Mouse (Mus musculus) bone marrow, adult 2 months (tissue): ENCODE measurements around the gene Gm38431. TPM values are rescaled to one million over a fixed set of nuclear protein-coding genes. Genes with fewer than 3 reads are reported as not detected.
"Not testable (repeated sequence)": the region's sequence is repeated elsewhere in the genome, so short reads cannot be mapped to it uniquely, and the experiment has no call there.

Experiments
- H3K27ac ChIP-seq: fragments of 200-500 bp; 2 replicates; pipeline ENCODE4 v1.5.1; 2012; ENCODE audit warnings: low read depth, mild to moderate bottlenecking, control low read depth, inconsistent platforms, low read length; ENCODE audit not compliant: control insufficient read depth, poor library complexity, insufficient read depth
- H3K4me1 ChIP-seq: fragments of 200-500 bp; 2 replicates; pipeline ENCODE4 v1.6.1; 2011; ENCODE audit warnings: low read length; ENCODE audit not compliant: control insufficient read depth, insufficient read depth
- H3K4me3 ChIP-seq: fragments of 200-500 bp; replicated peaks from 2 replicates; pipeline ENCODE3; 2011; ENCODE audit warnings: mild to moderate bottlenecking, low read depth, low read length, control low read depth; ENCODE audit not compliant: control insufficient read depth
- CTCF ChIP-seq: fragments of 200-500 bp; IDR thresholded peaks from 2 replicates; pipeline ENCODE4 v1.5.1; 2011; ENCODE audit warnings: low read length, control low read depth; ENCODE audit not compliant: control insufficient read depth, insufficient read depth
- POLR2A ChIP-seq: fragments of 200-500 bp; IDR thresholded peaks from 2 replicates; pipeline ENCODE4 v1.6.1; 2011; ENCODE audit warnings: low read depth, mild to moderate bottlenecking, control low read depth, low read length, borderline replicate concordance; ENCODE audit not compliant: control insufficient read depth
- WGBS: fragments of 180-500 bp; shearing (Covaris S2); methylation state at CpG from one replicate; pipeline ENCODE4 v1.1.7; 2018; 5-methylcytosine and 5-hydroxymethylcytosine counted together
- polyA plus RNA-seq: library from polyadenylated mRNA; stranded (reverse); fragments of >200 nt; gene quantifications from 2 replicates; pipeline ENCODE4 v1.2.4, GENCODE M21; 2011; ENCODE audit warnings: low replicate concordance; ENCODE audit not compliant: missing spikeins, insufficient read depth, insufficient read length

Gm38431 gene
- polyA plus RNA-seq, 1 experiment, result 2.5 TPM

- H3K4me3 ChIP-seq, result no peak overlapping the region
- TF ChIP-seq POLR2A (no peak), CTCF (no peak)
- no peak overlapping the region for H3K27ac ChIP-seq
- WGBS, result 48% methylated on average over 1 of the region's 1 CpGs
- H3K4me1 ChIP-seq, result no peaks in the 10 kb centered on the region; the same call in 1 of the 2 replicates
These were observed 17.6 kb downstream of the Gm38431 start for GRCm38 (mm10) chr9:21074173-21074572.

- under 1% methylated on average over 58 of the region's 58 CpGs for WGBS
- Histone ChIP-seq H3K27ac (peak within 1 kb of the TSS; percentile 19; the same call in 1 of the 2 replicates), H3K4me3 (peak within 1 kb of the TSS; percentile 89), H3K4me1 (no peaks in the 10 kb centered on the region; the same call in 1 of the 2 replicates)
- TF ChIP-seq CTCF (no peak), POLR2A (peak; percentile 68; the same call in 1 of the 2 replicates)
These were observed 18.6 kb downstream of the Gm38431 start, which contains the start of the genes Gm49373 and Fdx1l for GRCm38 (mm10) chr9:21073044-21073840. Gene Gm49373, minus strand, starts transcription at chr9:21073096. Gene Fdx1l, minus strand, starts transcription at chr9:21073614.

DNA sequence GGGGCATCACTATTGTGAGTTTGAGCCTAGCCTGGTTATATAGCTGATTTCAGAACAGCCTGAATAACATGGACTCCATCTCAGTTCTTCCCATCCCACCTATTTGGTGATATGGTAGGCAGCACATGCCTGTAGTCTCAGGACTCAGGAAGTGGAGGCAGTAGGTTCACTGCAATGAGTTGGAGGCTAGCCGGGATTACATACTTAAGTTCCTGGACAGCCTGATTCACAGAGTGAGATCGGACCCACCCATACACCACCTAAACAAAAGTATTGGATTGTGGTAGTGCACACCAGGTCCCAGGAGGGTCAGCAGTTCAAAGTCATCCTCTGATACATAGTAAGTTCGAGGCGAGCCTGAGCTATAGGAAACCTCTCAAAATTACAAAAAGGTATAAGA is 19.2 kb downstream of the Gm38431 start:
- WGBS, result 5% methylated on average over 4 of the region's 4 CpGs
- H3K27ac ChIP-seq, result no peak overlapping the region
- H3K4me3 ChIP-seq, result peak overlapping the region; percentile 89
- TF ChIP-seq POLR2A, result no peak
- TF ChIP-seq CTCF, result no peak
- no peaks in the 10 kb centered on the region; the same call in 1 of the 2 replicates for H3K4me1 ChIP-seq

DNA sequence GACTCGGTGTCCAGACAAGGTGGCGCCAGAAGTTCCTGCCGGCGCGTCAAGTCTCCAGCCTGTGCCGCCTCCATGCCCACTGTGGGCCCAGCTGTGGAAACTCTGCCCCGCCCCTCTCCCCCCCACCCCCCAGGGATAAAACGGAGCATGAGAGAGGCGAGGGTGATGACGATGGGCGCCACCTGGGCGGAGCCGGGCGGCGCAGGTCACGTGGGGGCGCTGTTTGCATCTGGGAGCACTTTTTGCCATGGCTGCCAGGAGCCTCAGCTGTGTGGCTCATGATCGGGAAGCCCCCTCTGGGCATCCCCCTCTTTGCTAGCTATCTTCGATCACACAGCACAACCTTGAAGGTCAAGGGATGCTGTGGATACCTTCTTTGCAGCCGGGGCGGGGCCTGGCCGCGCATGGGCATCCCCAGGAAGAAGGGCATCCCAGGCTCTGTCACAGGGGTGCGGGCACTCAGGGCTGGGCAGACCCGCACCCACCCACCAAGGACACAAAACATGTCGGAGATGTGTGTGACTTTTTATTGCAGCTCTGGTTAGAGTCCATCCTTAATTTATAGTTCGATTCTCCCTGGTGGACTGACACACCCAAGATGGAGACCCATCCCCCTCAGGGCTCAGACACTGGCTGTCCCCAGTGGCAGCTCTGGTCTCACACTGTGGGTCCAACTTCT is 24.7 kb downstream of the Gm38431 start, which contains the start of gene Zglp1:
Zglp1 (minus strand) TSS at position 88 of the 679 bp plus-strand sequence.
- H3K27ac ChIP-seq, result no peak within 1 kb of the TSS
- 92% methylated on average over 27 of the region's 27 CpGs for WGBS
- TF ChIP-seq POLR2A, result no peak
- TF ChIP-seq CTCF, result no peak
- H3K4me3 ChIP-seq, result no peak within 1 kb of the TSS
- no peaks in the 10 kb centered on the region; the same call in 1 of the 2 replicates for H3K4me1 ChIP-seq

- Histone ChIP-seq H3K4me3 (no peak overlapping the region), H3K27ac (no peak overlapping the region), H3K4me1 (no peaks in the 10 kb centered on the region)
- TF ChIP-seq CTCF (no peak), POLR2A (no peak)
- WGBS, result 92% methylated on average over 2 of the region's 2 CpGs
These were observed 28.9 kb downstream of the Gm38431 start for GRCm38 (mm10) chr9:21062928-21063327.

DNA sequence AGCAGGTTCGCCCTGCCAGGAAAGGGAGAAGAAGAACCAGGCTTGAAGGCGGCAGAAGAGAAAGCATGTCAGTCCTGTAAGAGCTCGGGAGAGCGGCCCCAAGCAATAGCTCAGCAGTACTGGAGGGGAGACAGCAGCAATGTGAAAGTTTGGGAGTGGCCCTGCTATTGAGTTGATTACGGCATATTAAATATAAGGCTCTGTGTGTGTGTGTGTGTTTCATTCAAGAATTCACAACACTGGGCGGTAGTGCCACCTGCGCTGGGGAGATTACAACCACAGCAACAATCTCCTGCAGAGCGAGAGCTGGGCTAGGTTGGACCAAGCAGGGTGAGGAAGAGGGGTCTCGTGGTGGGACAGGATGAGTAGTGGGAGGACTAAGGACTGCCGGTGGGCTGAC is 40.2 kb downstream of the Gm38431 start:
- TF ChIP-seq POLR2A (no peak), CTCF (no peak)
- Histone ChIP-seq H3K4me1 (no peaks in the 10 kb centered on the region), H3K4me3 (no peak overlapping the region), H3K27ac (no peak overlapping the region)
- WGBS, result 55% methylated on average over 10 of the region's 10 CpGs

- H3K4me1 ChIP-seq, result no peaks in the 10 kb centered on the region
- no peak overlapping the region for H3K27ac ChIP-seq
- 70% methylated on average over 3 of the region's 3 CpGs for WGBS
- no peak overlapping the region for H3K4me3 ChIP-seq
- TF ChIP-seq CTCF, result no peak
- TF ChIP-seq POLR2A, result no peak
These were observed 46.6 kb downstream of the Gm38431 start for GRCm38 (mm10) chr9:21045235-21045634.

DNA sequence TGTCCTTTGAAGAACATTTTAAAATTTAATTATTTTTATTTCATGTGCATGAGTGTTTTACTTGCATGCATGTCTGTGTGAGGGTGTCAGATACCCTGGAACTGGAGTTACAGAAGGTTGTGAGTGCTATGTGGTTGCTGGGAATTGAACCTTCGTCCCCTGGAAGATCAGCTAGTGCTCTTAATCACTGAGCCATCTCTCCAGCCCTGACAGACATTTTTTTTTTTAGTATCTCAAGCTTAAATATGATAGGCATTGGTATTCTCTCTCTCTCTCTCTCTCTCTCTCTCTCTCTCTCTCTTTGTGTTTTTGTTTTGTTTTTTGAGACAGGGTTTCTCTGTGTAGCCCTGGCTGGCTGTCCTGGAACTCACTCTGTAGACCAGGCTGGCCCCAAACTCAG is 47.0 kb downstream of the Gm38431 start:
- H3K4me1 ChIP-seq, H3K4me3 ChIP-seq, H3K27ac ChIP-seq: not testable (repeated sequence)
- 68% methylated on average over 1 of the region's 1 CpGs for WGBS
